Mouse (Mus musculus) lung, embryonic 16.5 days (tissue): ENCODE data around the gene Iqcn. TPM values are rescaled to one million over a fixed set of nuclear protein-coding genes. Genes with fewer than 3 reads are reported as not detected.

ENCODE experiments used
- ATAC-seq: fragments of 200-750 bp; cut with Nextera tagmentation; 2 replicates; pipeline ENCODE4 v1.8.0; 2017; ENCODE audit warnings: low read depth, mild to moderate bottlenecking, moderate library complexity
- H3K27ac ChIP-seq: fragments of 300-500 bp; sonication (generic); 2 replicates; pipeline ENCODE4 v1.5.1; 2014; ENCODE audit warnings: mild to moderate bottlenecking, control low read depth, low read length
- H3K27me3 ChIP-seq: fragments of 300-500 bp; sonication (generic); 2 replicates; pipeline ENCODE4 v1.6.1; 2014; ENCODE audit warnings: low read depth, low read length, mixed read lengths; ENCODE audit not compliant: control insufficient read depth, insufficient read depth
- H3K36me3 ChIP-seq: fragments of 300-500 bp; sonication (generic); 2 replicates; pipeline ENCODE4 v1.6.1; 2014; ENCODE audit warnings: low read length; ENCODE audit not compliant: control insufficient read depth, insufficient read depth
- H3K4me1 ChIP-seq: fragments of 300-500 bp; sonication (generic); replicated peaks from 2 replicates; pipeline ENCODE4 v1.6.1; 2014; ENCODE audit warnings: low read length, mixed read lengths; ENCODE audit not compliant: control insufficient read depth, insufficient read depth
- H3K4me2 ChIP-seq: fragments of 300-500 bp; sonication (generic); 2 replicates; pipeline ENCODE4 v1.6.1; 2014; ENCODE audit warnings: low read depth, low read length, control low read depth
- H3K4me3 ChIP-seq: fragments of 300-500 bp; sonication (generic); 2 replicates; pipeline ENCODE4 v1.5.1; 2014; ENCODE audit warnings: mild to moderate bottlenecking, low read length, control low read depth
- H3K9ac ChIP-seq: fragments of 300-500 bp; sonication (generic); 2 replicates; pipeline ENCODE4 v1.6.1; 2014; ENCODE audit warnings: low read length, control low read depth
- H3K9me3 ChIP-seq: fragments of 300-500 bp; sonication (generic); 2 replicates; pipeline ENCODE4 v1.6.1; 2016; ENCODE audit warnings: low read length; ENCODE audit not compliant: control insufficient read depth
- WGBS: fragments of 180-500 bp; shearing (Covaris S2); extraction: QIAGEN DNeasy Blood & Tissue Kit; methylation state at CpG from one replicate; pipeline ENCODE4 v1.1.7; 2014; 5-methylcytosine and 5-hydroxymethylcytosine counted together
- polyA plus RNA-seq: library from polyadenylated mRNA; unstranded; fragments of >200 nt; fragmentation: Nextera tagmentation; extraction: Ambion mirVana; gene quantifications from 2 replicates; pipeline ENCODE4 v1.2.1, GENCODE M21; 2015

The Iqcn gene
- polyA plus RNA-seq, 1 experiment from 2014 or later, result not detected

GRCm38 (mm10) chr8:70675336-70675735, 27.9 kb upstream of the Iqcn start:
- Histone ChIP-seq H3K4me3 (no peak overlapping the region), H3K4me2 (no peak overlapping the region), H3K27ac (no peak overlapping the region), H3K9ac (no peak overlapping the region), H3K27me3 (no peaks in the 10 kb centered on the region), H3K9me3 (no peaks in the 10 kb centered on the region), H3K36me3 (peaks cover 2% of the 10 kb centered on the region), H3K4me1 (peaks cover 13% of the 10 kb centered on the region)
- 80% methylated on average over 1 of the region's 1 CpGs for WGBS
- ATAC-seq, result no peak

- Histone ChIP-seq H3K36me3 (peaks cover 2% of the 10 kb centered on the region), H3K4me1 (peaks cover 24% of the 10 kb centered on the region), H3K9ac (no peak overlapping the region), H3K4me3 (no peak overlapping the region), H3K9me3 (no peaks in the 10 kb centered on the region), H3K27me3 (no peaks in the 10 kb centered on the region), H3K4me2 (no peak overlapping the region), H3K27ac (no peak overlapping the region)
- no peak for ATAC-seq
- WGBS, result 89% methylated on average over 15 of the region's 15 CpGs
Measured at GRCm38 (mm10) chr8:70677451-70678080, 25.7 kb upstream of the Iqcn start.

GRCm38 (mm10) chr8:70678679-70679078, 24.6 kb upstream of the Iqcn start:
- no peak overlapping the region for H3K9ac ChIP-seq
- H3K27me3 ChIP-seq, result no peaks in the 10 kb centered on the region
- H3K9me3 ChIP-seq, result no peaks in the 10 kb centered on the region
- peaks cover 2% of the 10 kb centered on the region for H3K36me3 ChIP-seq
- H3K4me2 ChIP-seq, result no peak overlapping the region
- H3K4me3 ChIP-seq, result no peak overlapping the region
- ATAC-seq, result no peak
- H3K4me1 ChIP-seq, result peaks cover 24% of the 10 kb centered on the region
- H3K27ac ChIP-seq, result no peak overlapping the region

GRCm38 (mm10) chr8:70679404-70679803, 23.9 kb upstream of the Iqcn start:
- no peak for ATAC-seq
- peaks cover 17% of the 10 kb centered on the region for H3K4me1 ChIP-seq
- H3K36me3 ChIP-seq, result peaks cover 2% of the 10 kb centered on the region
- H3K9ac ChIP-seq, result no peak overlapping the region
- H3K27me3 ChIP-seq, result no peaks in the 10 kb centered on the region
- H3K4me3 ChIP-seq, result no peak overlapping the region
- no peak overlapping the region for H3K27ac ChIP-seq
- H3K9me3 ChIP-seq, result no peaks in the 10 kb centered on the region
- WGBS, result 85% methylated on average over 4 of the region's 4 CpGs
- H3K4me2 ChIP-seq, result no peak overlapping the region

DNA sequence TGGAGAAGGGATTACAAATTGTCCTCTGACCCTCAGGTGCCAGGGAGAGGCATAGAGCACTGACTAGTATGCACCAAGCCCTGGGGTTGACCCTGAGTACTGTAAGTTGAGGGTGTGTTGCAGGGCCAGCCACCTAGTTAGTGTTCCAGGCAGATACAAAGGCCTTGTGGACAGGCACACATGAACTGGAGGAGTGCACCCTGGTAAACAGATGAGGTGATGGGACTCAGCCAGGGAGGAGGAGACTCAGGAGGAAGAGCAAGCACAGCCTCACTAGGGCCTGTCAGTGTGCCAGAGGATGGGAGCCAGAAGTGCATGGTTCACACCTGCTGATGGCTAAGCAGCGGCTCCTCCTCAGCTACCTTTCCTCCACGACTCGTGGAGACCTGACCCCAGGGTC, 23.2 kb upstream of the Iqcn start:
- Histone ChIP-seq H3K9ac (no peak overlapping the region), H3K4me2 (no peak overlapping the region), H3K36me3 (peaks cover 2% of the 10 kb centered on the region), H3K27ac (no peak overlapping the region), H3K9me3 (no peaks in the 10 kb centered on the region), H3K27me3 (no peaks in the 10 kb centered on the region), H3K4me3 (no peak overlapping the region), H3K4me1 (peaks cover 12% of the 10 kb centered on the region; the same call in 1 of the 2 replicates)
- 58% methylated on average over 3 of the region's 3 CpGs for WGBS
- no peak for ATAC-seq

DNA sequence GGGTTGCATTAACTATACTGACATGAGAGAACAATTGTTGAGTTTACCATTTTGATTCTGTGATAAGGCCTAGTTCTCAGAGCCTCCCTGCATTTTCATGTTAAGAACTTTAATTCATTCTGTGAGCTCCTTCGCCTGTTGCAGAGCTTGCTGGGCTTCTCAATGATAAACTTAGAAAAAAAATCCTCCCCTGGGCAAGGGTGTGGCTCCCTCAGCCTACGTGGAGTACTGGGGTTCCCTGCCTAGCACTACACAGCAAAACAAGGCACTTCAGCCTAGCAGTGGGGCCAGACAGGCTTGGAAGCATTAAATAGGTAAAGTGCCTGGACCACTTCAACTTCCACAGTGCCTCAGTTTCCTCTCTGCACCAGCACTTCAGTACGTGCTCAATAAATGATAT, 21.8 kb upstream of the Iqcn start:
- no peaks in the 10 kb centered on the region for H3K9me3 ChIP-seq
- no peak overlapping the region for H3K9ac ChIP-seq
- H3K4me2 ChIP-seq, result no peak overlapping the region
- no peak for ATAC-seq
- no peak overlapping the region for H3K4me3 ChIP-seq
- no peak overlapping the region for H3K27ac ChIP-seq
- H3K27me3 ChIP-seq, result no peaks in the 10 kb centered on the region
- peaks cover 11% of the 10 kb centered on the region; the same call in 1 of the 2 replicates for H3K4me1 ChIP-seq
- peaks cover 2% of the 10 kb centered on the region for H3K36me3 ChIP-seq
- 58% methylated on average over 3 of the region's 3 CpGs for WGBS

GRCm38 (mm10) chr8:70682193-70682592, 21.1 kb upstream of the Iqcn start:
- peak; percentile 83 for ATAC-seq
- Histone ChIP-seq H3K9ac (peak overlapping the region; percentile 61), H3K4me3 (peak overlapping the region; percentile 7; the same call in 1 of the 2 replicates), H3K27me3 (no peaks in the 10 kb centered on the region), H3K4me2 (peak overlapping the region; percentile 40), H3K9me3 (no peaks in the 10 kb centered on the region), H3K4me1 (peaks cover 11% of the 10 kb centered on the region; the same call in 1 of the 2 replicates), H3K27ac (0 out of 2 replicates have a peak overlapping the region, but pooled peaks have one; percentile 36), H3K36me3 (peaks cover 2% of the 10 kb centered on the region)
- WGBS, result 4% methylated on average over 19 of the region's 19 CpGs

DNA sequence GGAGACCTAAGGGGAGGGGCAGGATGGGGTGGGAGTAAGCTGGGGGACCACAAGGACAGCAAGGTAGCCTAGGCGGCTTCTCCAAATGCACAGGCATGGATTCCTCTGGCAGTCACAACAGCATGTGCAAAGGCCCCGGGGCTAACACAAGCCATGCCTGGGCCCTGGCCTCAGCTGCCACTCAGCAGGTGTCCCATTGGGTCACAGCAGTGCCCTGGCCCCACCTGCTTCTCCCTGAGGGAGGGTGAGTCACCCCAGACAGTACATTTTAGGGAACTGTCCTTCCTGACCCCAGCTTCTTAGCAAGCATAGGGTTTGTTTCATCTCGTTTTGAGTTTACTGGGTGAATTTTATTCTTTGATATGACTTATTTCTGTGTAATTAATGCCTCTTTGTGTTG, 20.6 kb upstream of the Iqcn start:
- no peak overlapping the region for H3K4me3 ChIP-seq
- H3K27ac ChIP-seq, result 0 out of 2 replicates have a peak overlapping the region, but pooled peaks have one; percentile 36
- H3K9me3 ChIP-seq, result no peaks in the 10 kb centered on the region
- 58% methylated on average over 3 of the region's 3 CpGs for WGBS
- H3K4me2 ChIP-seq, result no peak overlapping the region; the same call in 1 of the 2 replicates
- H3K27me3 ChIP-seq, result no peaks in the 10 kb centered on the region
- peak; percentile 2; the same call in 1 of the 2 replicates for ATAC-seq
- H3K9ac ChIP-seq, result peak overlapping the region; percentile 61
- peaks cover 14% of the 10 kb centered on the region for H3K4me1 ChIP-seq
- H3K36me3 ChIP-seq, result peaks cover 2% of the 10 kb centered on the region

- WGBS, result 51% methylated on average over 7 of the region's 7 CpGs
- no peak overlapping the region for H3K4me2 ChIP-seq
- 0 out of 2 replicates have a peak, but pooled peaks cover 2% of the 10 kb centered on the region for H3K36me3 ChIP-seq
- H3K4me1 ChIP-seq, result peaks cover 20% of the 10 kb centered on the region
- H3K27me3 ChIP-seq, result no peaks in the 10 kb centered on the region
- no peak overlapping the region for H3K4me3 ChIP-seq
- no peak overlapping the region for H3K27ac ChIP-seq
- no peak overlapping the region for H3K9ac ChIP-seq
- H3K9me3 ChIP-seq, result no peaks in the 10 kb centered on the region
- no peak for ATAC-seq
Measured at GRCm38 (mm10) chr8:70684291-70684690, 19.0 kb upstream of the Iqcn start.
